Mouse (Mus musculus) lung, postnatal 0 days (tissue): Measurements from ENCODE around the gene Mylk. TPM values are rescaled to one million over a fixed set of nuclear protein-coding genes. Genes with fewer than 3 reads are reported as not detected.

Experiments used
- ATAC-seq: fragments of 200-750 bp; cut with Nextera tagmentation; 2 replicates; pipeline ENCODE4 v1.8.0; 2017; ENCODE audit warnings: moderate library complexity
- DNase-seq: peaks from one replicate; pipeline ENCODE4 v3.0.0-alpha.2; 2016; ENCODE audit warnings: low spot score
- H3K27ac ChIP-seq: fragments of 300-500 bp; sonication (generic); 2 replicates; pipeline ENCODE4 v1.5.1; 2014; ENCODE audit warnings: antibody characterized with exemption, mild to moderate bottlenecking, low read length, mixed read lengths
- H3K27me3 ChIP-seq: fragments of 300-500 bp; sonication (generic); replicated peaks from 2 replicates; pipeline ENCODE4 v1.6.1; 2014; ENCODE audit warnings: low read length, mixed read lengths; ENCODE audit not compliant: insufficient read depth
- H3K36me3 ChIP-seq: fragments of 300-500 bp; sonication (generic); 2 replicates; pipeline ENCODE4 v1.6.1; 2014; ENCODE audit warnings: low read length, mixed read lengths; ENCODE audit not compliant: insufficient read depth
- H3K4me1 ChIP-seq: fragments of 300-500 bp; sonication (generic); 2 replicates; pipeline ENCODE4 v1.6.1; 2014; ENCODE audit warnings: antibody characterized with exemption, low read depth, low read length, mixed read lengths; ENCODE audit not compliant: insufficient read depth
- H3K4me2 ChIP-seq: fragments of 300-500 bp; sonication (generic); replicated peaks from 2 replicates; pipeline ENCODE4 v1.6.1; 2014; ENCODE audit warnings: low read depth, mild to moderate bottlenecking, low read length, moderate library complexity, mixed read lengths
- H3K4me3 ChIP-seq: fragments of 300-500 bp; sonication (generic); 2 replicates; pipeline ENCODE4 v1.5.1; 2014; ENCODE audit warnings: low read depth, low read length
- H3K9ac ChIP-seq: fragments of 300-500 bp; sonication (generic); replicated peaks from 2 replicates; pipeline ENCODE4 v1.6.1; 2014; ENCODE audit warnings: low read depth, mild to moderate bottlenecking
- H3K9me3 ChIP-seq: fragments of 300-500 bp; sonication (generic); 2 replicates; pipeline ENCODE4 v1.6.1; 2016; ENCODE audit warnings: low read length, mixed read lengths
- CTCF ChIP-seq: IDR thresholded peaks from 2 replicates; pipeline ENCODE4 v1.5.1; 2016; ENCODE audit warnings: antibody characterized with exemption, mild to moderate bottlenecking
- EP300 ChIP-seq: IDR thresholded peaks from 2 replicates; pipeline ENCODE4 v1.6.1; 2016; ENCODE audit warnings: antibody characterized with exemption, mild to moderate bottlenecking, control low read depth
- WGBS: fragments of 180-500 bp; shearing (Covaris S2); extraction: QIAGEN DNeasy Blood & Tissue Kit; methylation state at CpG from one replicate; pipeline ENCODE4 v1.1.7; 2014; 5-methylcytosine and 5-hydroxymethylcytosine counted together
- polyA plus RNA-seq: library from polyadenylated mRNA; unstranded; fragments of >200 nt; fragmentation: Nextera tagmentation; extraction: Ambion mirVana; gene quantifications from 2 replicates; pipeline ENCODE4 v1.2.1, GENCODE M21; 2015

Gene Mylk
- polyA plus RNA-seq, 1 experiment from 2014 or later: 55.7 TPM

DNA sequence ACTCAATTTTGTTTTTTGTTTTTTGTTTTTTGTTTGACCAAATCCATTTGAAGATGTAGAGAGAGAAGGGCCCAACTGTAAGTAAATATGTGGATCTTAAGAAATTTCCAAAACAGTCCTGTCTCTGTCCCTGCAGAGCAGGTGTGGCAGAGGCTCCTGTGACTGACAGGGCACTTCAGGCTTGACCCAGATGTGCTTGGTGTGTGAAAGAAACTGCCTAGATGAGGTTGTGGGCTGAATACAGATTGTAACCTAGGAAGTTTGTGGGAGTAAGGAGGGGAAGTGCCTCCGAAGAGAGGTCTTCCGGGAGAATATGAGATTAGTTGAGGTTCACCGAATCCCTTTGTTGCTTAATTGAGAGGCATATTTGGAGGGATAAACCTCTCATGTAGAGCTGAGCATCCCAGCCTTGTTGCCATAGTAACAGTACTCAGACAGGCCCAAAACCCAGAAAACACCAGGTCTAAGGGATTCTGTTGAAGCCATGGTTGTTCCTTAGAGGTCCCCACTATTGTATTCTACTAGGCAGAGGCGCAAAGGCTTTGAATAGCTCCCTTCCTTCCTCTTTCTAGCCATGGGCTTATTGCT, 27.5 kb downstream of the Mylk start:
- WGBS: 84% methylated on average over 4 of the region's 4 CpGs
- no peaks in the 10 kb centered on the region for H3K36me3 ChIP-seq
- TF ChIP-seq EP300: no peak
- no peak for TF ChIP-seq CTCF
- H3K27ac ChIP-seq: no peak overlapping the region
- no peak overlapping the region for H3K4me3 ChIP-seq
- no peaks in the 10 kb centered on the region for H3K9me3 ChIP-seq
- no peaks in the 10 kb centered on the region for H3K4me1 ChIP-seq
- DNase-seq (no peak), ATAC-seq (no peak)
- H3K9ac ChIP-seq: no peak overlapping the region
- H3K4me2 ChIP-seq: no peak overlapping the region
- no peaks in the 10 kb centered on the region for H3K27me3 ChIP-seq

DNA sequence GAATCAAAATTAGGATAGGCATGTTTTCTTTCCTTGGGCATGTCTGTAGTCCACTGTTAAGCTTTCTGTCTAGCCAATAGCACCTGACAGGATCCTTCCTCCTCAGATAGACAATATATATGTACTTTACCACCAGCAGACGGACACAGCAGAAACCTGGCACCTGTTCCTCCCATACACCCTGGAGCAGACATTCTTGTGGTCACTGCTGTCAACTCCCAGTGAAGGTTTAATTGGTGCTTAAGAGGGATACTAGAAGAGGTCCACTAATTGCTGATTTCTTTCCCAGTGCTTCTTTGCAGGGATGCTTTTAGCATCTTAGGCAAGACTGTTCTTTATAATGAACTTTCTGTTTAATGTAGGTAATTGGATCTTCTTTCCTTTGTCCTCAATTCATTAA, 37.4 kb downstream of the Mylk start:
- WGBS: 74% methylated on average over 1 of the region's 1 CpGs
- DNase-seq (no peak), ATAC-seq (no peak)
- no peak overlapping the region for H3K4me2 ChIP-seq
- H3K27me3 ChIP-seq: no peaks in the 10 kb centered on the region; the same call in 1 of the 2 replicates
- no peaks in the 10 kb centered on the region for H3K36me3 ChIP-seq
- H3K27ac ChIP-seq: no peak overlapping the region
- H3K9ac ChIP-seq: no peak overlapping the region
- TF ChIP-seq EP300 (no peak), CTCF (no peak)
- no peaks in the 10 kb centered on the region for H3K4me1 ChIP-seq
- H3K4me3 ChIP-seq: no peak overlapping the region
- no peaks in the 10 kb centered on the region for H3K9me3 ChIP-seq

DNA sequence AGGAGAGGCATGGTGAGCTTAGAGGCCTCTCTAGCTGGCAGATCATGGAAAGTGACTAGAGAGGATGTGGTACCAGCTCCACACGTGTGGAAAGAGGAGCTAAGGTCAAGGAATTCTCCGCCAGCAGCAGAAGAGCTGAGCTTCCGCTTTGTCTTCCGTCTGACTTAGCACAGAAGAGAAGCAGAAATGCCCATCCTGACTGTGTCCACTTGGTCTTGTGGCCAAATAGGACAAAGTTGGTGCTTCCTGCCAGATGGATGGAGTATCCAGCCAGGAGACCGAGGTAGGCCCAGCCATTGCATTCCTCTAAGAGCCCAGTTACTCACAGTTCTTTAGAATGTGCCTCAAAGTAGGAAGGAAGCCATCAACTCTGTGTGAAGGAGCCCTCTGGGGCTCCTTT, 38.5 kb downstream of the Mylk start:
- Histone ChIP-seq H3K4me2 (no peak overlapping the region), H3K36me3 (no peaks in the 10 kb centered on the region), H3K9ac (no peak overlapping the region), H3K27ac (no peak overlapping the region), H3K4me1 (peaks cover 3% of the 10 kb centered on the region; the same call in 1 of the 2 replicates), H3K9me3 (no peaks in the 10 kb centered on the region), H3K4me3 (no peak overlapping the region), H3K27me3 (no peaks in the 10 kb centered on the region; the same call in 1 of the 2 replicates)
- WGBS: 90% methylated on average over 5 of the region's 5 CpGs
- TF ChIP-seq EP300: no peak
- no peak for TF ChIP-seq CTCF
- ATAC-seq: no peak
- DNase-seq: no peak

DNA sequence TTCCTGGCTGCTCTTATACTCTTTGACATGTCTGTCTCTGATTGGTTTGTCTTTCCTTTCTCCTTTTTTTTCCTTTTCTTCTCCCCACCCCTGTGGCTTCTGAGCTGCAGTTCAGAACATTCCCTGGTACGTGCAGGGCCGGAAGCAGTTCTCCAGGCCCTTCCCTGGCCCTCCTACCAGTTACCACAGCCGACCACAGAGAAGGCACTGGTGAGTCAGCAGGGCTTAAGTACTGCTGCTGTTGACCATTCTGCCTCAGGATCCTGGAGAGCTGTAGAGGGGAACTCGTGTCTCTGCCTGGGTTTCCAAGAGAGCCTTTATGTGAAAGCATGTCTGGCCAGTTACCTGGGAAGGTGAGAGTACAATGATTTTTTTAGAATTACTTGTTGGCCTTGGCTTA, 39.7 kb downstream of the Mylk start:
- no peak overlapping the region for H3K9ac ChIP-seq
- H3K4me2 ChIP-seq: no peak overlapping the region
- H3K36me3 ChIP-seq: no peaks in the 10 kb centered on the region
- DNase-seq (peak; percentile 72), ATAC-seq (peak; percentile 82)
- H3K27me3 ChIP-seq: no peaks in the 10 kb centered on the region; the same call in 1 of the 2 replicates
- H3K4me1 ChIP-seq: peaks cover 3% of the 10 kb centered on the region; the same call in 1 of the 2 replicates
- no peaks in the 10 kb centered on the region for H3K9me3 ChIP-seq
- no peak for TF ChIP-seq EP300
- TF ChIP-seq CTCF: no peak
- H3K4me3 ChIP-seq: no peak overlapping the region
- H3K27ac ChIP-seq: no peak overlapping the region
- WGBS: 44% methylated on average over 4 of the region's 4 CpGs

DNA sequence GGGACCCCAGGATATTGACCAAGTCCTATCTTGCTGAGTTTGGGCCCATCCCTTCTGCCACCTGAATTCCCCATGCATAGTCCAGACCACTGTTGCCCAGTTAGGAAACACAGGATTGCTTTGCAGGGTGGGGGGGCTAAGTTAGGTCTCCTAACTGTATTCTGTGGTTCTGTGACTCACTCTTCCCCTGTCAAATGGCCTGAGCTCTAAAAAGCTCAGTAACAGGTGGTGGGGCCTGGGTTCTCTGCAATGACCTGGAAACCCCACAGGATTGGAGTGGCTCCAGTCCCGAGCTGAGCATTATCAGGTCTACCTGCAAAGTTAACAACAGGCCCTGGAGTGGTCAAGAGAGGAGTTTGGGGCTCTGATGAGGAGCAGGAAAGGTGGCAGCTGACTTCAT, 47.5 kb downstream of the Mylk start:
- peaks cover 3% of the 10 kb centered on the region; the same call in 1 of the 2 replicates for H3K4me1 ChIP-seq
- no peak overlapping the region for H3K4me2 ChIP-seq
- TF ChIP-seq EP300: no peak
- no peak for TF ChIP-seq CTCF
- DNase-seq (peak; percentile 12), ATAC-seq (peak; percentile 16; the same call in 1 of the 2 replicates)
- peak overlapping the region; percentile 59 for H3K27ac ChIP-seq
- H3K9ac ChIP-seq: no peak overlapping the region
- 35% methylated on average over 1 of the region's 1 CpGs for WGBS
- H3K9me3 ChIP-seq: no peaks in the 10 kb centered on the region
- H3K36me3 ChIP-seq: no peaks in the 10 kb centered on the region
- no peak overlapping the region for H3K4me3 ChIP-seq
- H3K27me3 ChIP-seq: no peaks in the 10 kb centered on the region; the same call in 1 of the 2 replicates

DNA sequence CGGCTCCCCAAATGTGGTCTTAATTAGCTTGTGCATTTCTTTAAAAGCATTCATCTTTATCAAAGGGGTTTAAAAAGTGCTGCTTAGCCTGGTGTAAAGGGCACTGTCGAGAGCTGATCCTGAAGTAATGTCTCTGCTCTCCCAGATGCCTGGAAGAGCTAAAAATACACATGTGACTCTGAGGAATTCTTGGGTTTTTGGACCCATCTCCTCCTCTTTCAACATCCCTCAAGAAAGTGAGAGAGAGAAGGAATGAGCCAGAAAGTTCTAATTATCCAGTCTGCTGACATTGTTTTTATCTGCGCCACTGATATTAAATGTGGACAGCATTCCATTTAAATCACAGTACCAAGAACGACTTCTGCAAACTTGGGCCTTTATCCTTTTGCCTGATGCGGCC, 48.0 kb downstream of the Mylk start:
- Histone ChIP-seq H3K9me3 (no peaks in the 10 kb centered on the region), H3K27me3 (no peaks in the 10 kb centered on the region), H3K4me1 (peaks cover 3% of the 10 kb centered on the region; the same call in 1 of the 2 replicates), H3K27ac (peak overlapping the region; percentile 59; the same call in 1 of the 2 replicates), H3K9ac (no peak overlapping the region), H3K4me2 (no peak overlapping the region), H3K4me3 (no peak overlapping the region), H3K36me3 (no peaks in the 10 kb centered on the region)
- DNase-seq (peak; percentile 90), ATAC-seq (peak; percentile 82)
- WGBS: 59% methylated on average over 5 of the region's 5 CpGs
- TF ChIP-seq EP300 (peak; percentile 40; the same call in 1 of the 2 replicates), CTCF (no peak)
